Mouse (Mus musculus): ENCODE measurements at regions not wholly inside any gene's neighbourhood (a gene's known extent, or its start where the extent isn't known, plus 50 kb on each side); places are given as distances from the start of the nearest gene placed in this dataset.
"Not testable (repeated sequence)": the region's sequence is repeated elsewhere in the genome, so short reads cannot be mapped to it uniquely, and the experiment has no call there.

- TF ChIP-seq CTCF (IDR thresholded peaks at IDR 0.05; ENCODE audit: low read depth) = peak; percentile 76
- Histone ChIP-seq H3K36me3 (ENCODE audit: insufficient read depth, low read length) (no peaks in the 10 kb centered on the region), H3K9ac (replicated peaks; ENCODE audit: low read length) (no peak overlapping the region), H3K27ac (no peak overlapping the region), H3K4me3 (ENCODE audit: low read length) (peak overlapping the region; percentile 26), H3K9me3 (ENCODE audit: low read length) (0 out of 2 replicates have a peak, but pooled peaks cover 2% of the 10 kb centered on the region), H3K27me3 (ENCODE audit: insufficient read depth, low read length) (no peaks in the 10 kb centered on the region; the same call in 1 of the 2 replicates), H3K4me2 (ENCODE audit: low read depth, low read length) (peak overlapping the region; percentile 70), H3K4me1 (ENCODE audit: insufficient read depth, low read length) (peaks cover 4% of the 10 kb centered on the region; the same call in 1 of the 2 replicates)
- WGBS = 5% methylated on average over 18 of the region's 18 CpGs
- ATAC-seq = peak; percentile 63
- DNase-seq (ENCODE audit: low spot score) = peak; percentile 88
Observed at GRCm38 (mm10) chr13:60479043-60479861, 122.5 kb upstream of the Dapk1 start.

GRCm38 (mm10) chr13:60479862-60480730 lies 121.7 kb upstream of the Dapk1 start:
- no peaks in the 10 kb centered on the region; the same call in 1 of the 2 replicates for H3K27me3 ChIP-seq (ENCODE audit: insufficient read depth, low read length)
- peaks cover 4% of the 10 kb centered on the region; the same call in 1 of the 2 replicates for H3K4me1 ChIP-seq (ENCODE audit: insufficient read depth, low read length)
- no peak for TF ChIP-seq CTCF (IDR thresholded peaks at IDR 0.05; ENCODE audit: low read depth)
- no peak overlapping the region for H3K9ac ChIP-seq (replicated peaks; ENCODE audit: low read length)
- 11% methylated on average over 13 of the region's 13 CpGs for WGBS
- no peak for DNase-seq (ENCODE audit: low spot score)
- no peak overlapping the region for H3K4me3 ChIP-seq (ENCODE audit: low read length)
- peak overlapping the region; percentile 70 for H3K4me2 ChIP-seq (ENCODE audit: low read depth, low read length)
- no peak overlapping the region for H3K27ac ChIP-seq
- H3K9me3 ChIP-seq (ENCODE audit: low read length) = 0 out of 2 replicates have a peak, but pooled peaks cover 2% of the 10 kb centered on the region
- H3K36me3 ChIP-seq (ENCODE audit: insufficient read depth, low read length) = no peaks in the 10 kb centered on the region
- ATAC-seq = peak; percentile 16; the same call in 1 of the 2 replicates

- Histone ChIP-seq H3K4me1 (ENCODE audit: insufficient read depth, low read length) (peaks cover 4% of the 10 kb centered on the region; the same call in 1 of the 2 replicates), H3K9me3 (ENCODE audit: low read length) (0 out of 2 replicates have a peak, but pooled peaks cover 2% of the 10 kb centered on the region), H3K27ac (no peak overlapping the region), H3K9ac (replicated peaks; ENCODE audit: low read length) (no peak overlapping the region), H3K4me3 (ENCODE audit: low read length) (0 out of 2 replicates have a peak overlapping the region, but pooled peaks have one; percentile 10), H3K4me2 (ENCODE audit: low read depth, low read length) (peak overlapping the region; percentile 40), H3K27me3 (ENCODE audit: insufficient read depth, low read length) (no peaks in the 10 kb centered on the region; the same call in 1 of the 2 replicates), H3K36me3 (ENCODE audit: insufficient read depth, low read length) (no peaks in the 10 kb centered on the region)
- no peak for TF ChIP-seq CTCF (IDR thresholded peaks at IDR 0.05; ENCODE audit: low read depth)
- 4% methylated on average over 21 of the region's 21 CpGs for WGBS
- DNase-seq (ENCODE audit: low spot score) = peak; percentile 23
- no peak for ATAC-seq
Observed at GRCm38 (mm10) chr13:60480731-60481431, 120.9 kb upstream of the Dapk1 start.

GRCm38 (mm10) chr13:60481451-60481850 lies 120.3 kb upstream of the Dapk1 start:
- not testable (repeated sequence) for H3K36me3 ChIP-seq (ENCODE audit: insufficient read depth, low read length); H3K4me2 ChIP-seq (ENCODE audit: low read depth, low read length); H3K27me3 ChIP-seq (ENCODE audit: insufficient read depth, low read length); H3K4me1 ChIP-seq (ENCODE audit: insufficient read depth, low read length); H3K9me3 ChIP-seq (ENCODE audit: low read length); H3K9ac ChIP-seq (replicated peaks; ENCODE audit: low read length); ATAC-seq; H3K4me3 ChIP-seq (ENCODE audit: low read length); DNase-seq (ENCODE audit: low spot score); H3K27ac ChIP-seq
- 55% methylated on average over 11 of the region's 11 CpGs for WGBS

GRCm38 (mm10) chr13:60481946-60482345 lies 119.8 kb upstream of the Dapk1 start:
- 94% methylated on average over 6 of the region's 6 CpGs for WGBS
- no peak overlapping the region for H3K4me3 ChIP-seq (ENCODE audit: low read length)
- H3K4me1 ChIP-seq (ENCODE audit: insufficient read depth, low read length) = peaks cover 4% of the 10 kb centered on the region; the same call in 1 of the 2 replicates
- TF ChIP-seq CTCF (IDR thresholded peaks at IDR 0.05; ENCODE audit: low read depth) = peak; percentile 13; the same call in 1 of the 2 replicates
- DNase-seq (ENCODE audit: low spot score) (no peak), ATAC-seq (no peak)
- H3K4me2 ChIP-seq (ENCODE audit: low read depth, low read length) = no peak overlapping the region
- no peaks in the 10 kb centered on the region for H3K36me3 ChIP-seq (ENCODE audit: insufficient read depth, low read length)
- H3K27me3 ChIP-seq (ENCODE audit: insufficient read depth, low read length) = no peaks in the 10 kb centered on the region
- 0 out of 2 replicates have a peak, but pooled peaks cover 2% of the 10 kb centered on the region for H3K9me3 ChIP-seq (ENCODE audit: low read length)
- no peak overlapping the region for H3K9ac ChIP-seq (replicated peaks; ENCODE audit: low read length)
- H3K27ac ChIP-seq = no peak overlapping the region

GRCm38 (mm10) chr13:60486105-60486504 lies 115.6 kb upstream of the Dapk1 start:
- ATAC-seq (no peak; the same call in 1 of the 2 replicates), DNase-seq (ENCODE audit: low spot score) (peak; percentile 60)
- no peaks in the 10 kb centered on the region for H3K36me3 ChIP-seq (ENCODE audit: insufficient read depth, low read length)

More at GRCm38 (mm10) chr13:60486105-60486504, 115.6 kb upstream of the Dapk1 start:
- H3K9me3 ChIP-seq (ENCODE audit: low read length) = 0 out of 2 replicates have a peak, but pooled peaks cover 2% of the 10 kb centered on the region
- no peaks in the 10 kb centered on the region for H3K27me3 ChIP-seq (ENCODE audit: insufficient read depth, low read length)
- H3K4me1 ChIP-seq (ENCODE audit: insufficient read depth, low read length) = 0 out of 2 replicates have a peak, but pooled peaks cover 7% of the 10 kb centered on the region
- no peak overlapping the region for H3K27ac ChIP-seq
- 42% methylated on average over 2 of the region's 2 CpGs for WGBS
- no peak overlapping the region for H3K4me3 ChIP-seq (ENCODE audit: low read length)
- TF ChIP-seq CTCF (IDR thresholded peaks at IDR 0.05; ENCODE audit: low read depth) = no peak
- H3K4me2 ChIP-seq (ENCODE audit: low read depth, low read length) = no peak overlapping the region
- no peak overlapping the region for H3K9ac ChIP-seq (replicated peaks; ENCODE audit: low read length)

Measured in hindbrain, postnatal 0 days (tissue).